8 mouse cellular contexts compared by ENCODE assay signal in the genomic region with DNA sequence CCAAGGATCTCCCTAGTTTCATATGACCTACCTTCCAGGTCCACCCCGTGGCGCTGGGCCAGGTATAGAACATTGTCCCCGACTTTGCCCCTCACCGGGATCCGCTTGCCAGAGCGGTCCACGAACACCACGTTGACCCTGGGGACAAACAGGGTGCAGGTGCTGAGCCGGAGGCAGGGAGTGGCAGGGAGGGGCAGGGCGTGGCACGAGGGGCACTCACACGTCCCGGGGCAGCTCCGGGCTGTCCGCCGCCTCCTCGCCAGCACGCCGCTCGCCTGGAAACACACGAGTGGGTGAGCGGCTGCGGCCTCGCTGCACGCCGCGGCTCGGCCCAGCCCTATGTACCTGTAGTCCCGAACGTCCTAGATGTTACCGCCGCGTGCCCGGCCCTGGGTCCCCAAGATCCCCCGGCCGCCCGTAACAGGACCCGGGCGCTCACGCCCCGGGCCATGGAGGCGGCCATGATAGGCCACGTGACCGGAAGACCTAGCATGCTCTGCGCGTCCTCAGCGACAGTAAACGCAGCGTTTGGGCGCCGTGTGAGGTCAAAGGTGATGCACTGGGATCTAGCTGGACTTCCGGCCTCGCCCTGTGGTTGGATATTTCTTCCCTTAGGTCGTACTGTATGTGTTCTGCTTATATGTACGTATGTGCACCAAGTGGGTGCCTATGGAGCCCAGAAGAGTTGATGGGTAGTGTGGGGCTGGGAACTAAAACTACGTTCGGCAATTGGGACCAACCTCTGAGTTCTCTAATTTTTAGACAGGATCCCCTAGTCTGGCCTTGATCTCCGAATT. TPM values are rescaled to one million over a fixed set of nuclear protein-coding genes. Genes with fewer than 3 reads are reported as not detected.
DNase-seq lines count a peak whose midpoint lies in the region; ATAC-seq and TF ChIP-seq lines count a peak whose summit lies in the region.

A gene (minus strand): TSS at position 53 of the 797 bp plus-strand sequence.
A gene (minus strand): TSS at position 571 of the 797 bp plus-strand sequence.

- TF ChIP-seq CTCF in G1E (IDR thresholded peaks at IDR 0.05; ENCODE audit: low read depth, low read length): no peak
- no peak for TF ChIP-seq CTCF in forebrain, postnatal 0 days (IDR thresholded peaks at IDR 0.05; ENCODE audit: low read depth)

- H3K4me1 ChIP-seq in G1E (ENCODE audit: insufficient read depth, low read depth, low read length): peaks cover 38% of the 10 kb centered on the region
- H3K4me1 ChIP-seq in forebrain, postnatal 0 days (ENCODE audit: insufficient read depth): peaks cover 7% of the 10 kb centered on the region; the same call in 1 of the 2 replicates
- H3K4me1 ChIP-seq in lung, embryonic 16.5 days (replicated peaks; ENCODE audit: control insufficient read depth, insufficient read depth, low read length): peaks cover 7% of the 10 kb centered on the region

- peak within 1 kb of the TSS; percentile 77 for H3K9ac ChIP-seq in forebrain, postnatal 0 days
- peak within 1 kb of the TSS; percentile 78 for H3K9ac ChIP-seq in lung, embryonic 16.5 days (ENCODE audit: low read length)

- no peaks in the 10 kb centered on the region for H3K27me3 ChIP-seq in G1E (ENCODE audit: insufficient read depth, low read length)
- no peaks in the 10 kb centered on the region for H3K27me3 ChIP-seq in forebrain, postnatal 0 days (ENCODE audit: insufficient read depth, low read length)
- no peaks in the 10 kb centered on the region for H3K27me3 ChIP-seq in lung, embryonic 16.5 days (ENCODE audit: control insufficient read depth, insufficient read depth, low read depth, low read length)

- DNase-seq in G1E (ENCODE audit: low spot score): peak; percentile 91
- DNase-seq in cerebellum, adult 18-20 months: peak; percentile 89 to 93
- DNase-seq in forebrain, postnatal 0 days: peak; percentile 94
- DNase-seq in layer of hippocampus, adult 9-10 months (ENCODE audit: low spot score): peak; percentile 83
- DNase-seq in ovary, postnatal 10 days (ENCODE audit: low spot score): peak; percentile 71
- peak; percentile 66 to 77 for DNase-seq in thymus, postnatal 10 days (ENCODE audit: low spot score in 2 of 2)

- H3K36me3 ChIP-seq in G1E (replicated peaks): peaks cover 87% of the 10 kb centered on the region
- peaks cover 40% of the 10 kb centered on the region for H3K36me3 ChIP-seq in forebrain, postnatal 0 days (ENCODE audit: insufficient read depth)
- peaks cover 28% of the 10 kb centered on the region for H3K36me3 ChIP-seq in lung, embryonic 16.5 days (ENCODE audit: control insufficient read depth, insufficient read depth, low read length)

- H3K4me3 ChIP-seq in G1E (ENCODE audit: low read depth, low read length): peak within 1 kb of the TSS; percentile 100
- peak within 1 kb of the TSS; percentile 84 for H3K4me3 ChIP-seq in forebrain, postnatal 0 days (ENCODE audit: low read depth, low read length)
- H3K4me3 ChIP-seq in lung, embryonic 16.5 days (ENCODE audit: low read length): peak within 1 kb of the TSS; percentile 68

- peak within 1 kb of the TSS; percentile 71 for H3K27ac ChIP-seq in forebrain, postnatal 0 days (ENCODE audit: low read depth, low read length)
- peak within 1 kb of the TSS; percentile 62 for H3K27ac ChIP-seq in lung, embryonic 16.5 days (ENCODE audit: low read length)

- WGBS in forebrain, postnatal 0 days: 3% methylated on average over 57 of the region's 58 CpGs
- WGBS in lung, embryonic 16.5 days: 2% methylated on average over 58 of the region's 58 CpGs

- peak within 1 kb of the TSS; percentile 97 for H3K4me2 ChIP-seq in forebrain, postnatal 0 days (ENCODE audit: low read depth)
- peak within 1 kb of the TSS; percentile 78 for H3K4me2 ChIP-seq in lung, embryonic 16.5 days (ENCODE audit: low read depth, low read length)

- ATAC-seq in G1E (ENCODE audit: extremely low read depth, insufficient number of reproducible peaks, low FRiP score, poor library complexity, severe bottlenecking): peak; percentile 80
- ATAC-seq in forebrain, postnatal 0 days: peak; percentile 97
- peak; percentile 89 to 92 for ATAC-seq in hematopoietic stem cell, adult 5-6 weeks (replicated peaks in 1 of 2; ENCODE audit: insufficient read depth in 1 of 2, low FRiP score in 2 of 2, low TSS enrichment in 1 of 2, low read depth in 1 of 2, poor library complexity in 2 of 2, severe bottlenecking in 2 of 2)
- ATAC-seq in lung, embryonic 16.5 days (ENCODE audit: low read depth): peak; percentile 95

- H3K9me3 ChIP-seq in G1E (replicated peaks): no peaks in the 10 kb centered on the region
- no peaks in the 10 kb centered on the region for H3K9me3 ChIP-seq in forebrain, postnatal 0 days (ENCODE audit: low read length)
- no peaks in the 10 kb centered on the region for H3K9me3 ChIP-seq in lung, embryonic 16.5 days (ENCODE audit: control insufficient read depth, low read length)

RNA-seq across cellular contexts. Expression of the first gene that starts in this region (rescaled TPM):
- total RNA-seq in G1E (2014; fragmentation: Nextera tagmentation) (0.98 and 2.2 TPM in 2 replicates), G1E (2017) (0.33 and 1.0 TPM in 2 replicates)
- polyA plus RNA-seq in G1E (2012): 0.61 and 1.2 TPM in 2 replicates
- 1.5 and 2.6 TPM in 2 replicates for total RNA-seq in forebrain, postnatal 0 days (2014; rRNA removed)
- polyA plus RNA-seq in forebrain, postnatal 0 days (2015; fragmentation: Nextera tagmentation; extraction: Ambion mirVana): 0.74 and 0.79 TPM in 2 replicates
- 0.44 TPM in 1 of 2 replicates, not detected in the other for total RNA-seq in hematopoietic stem cell, adult 5-6 weeks (2017)
- 0.09 and 0.49 TPM in 2 replicates for polyA plus RNA-seq in lung, embryonic 16.5 days (2015; fragmentation: Nextera tagmentation; extraction: Ambion mirVana)

RNA-seq across cellular contexts. Expression of the second gene that starts in this region (rescaled TPM):
- total RNA-seq in G1E (2014; fragmentation: Nextera tagmentation): 52.4 and 58.5 TPM in 2 replicates
- total RNA-seq in G1E (2017): 54.3 and 56.1 TPM in 2 replicates
- polyA plus RNA-seq in G1E (2012): 30.6 and 31.0 TPM in 2 replicates
- 63.2 and 69.2 TPM in 2 replicates for total RNA-seq in forebrain, postnatal 0 days (2014; rRNA removed)
- 79.4 and 94.9 TPM in 2 replicates for polyA plus RNA-seq in forebrain, postnatal 0 days (2015; fragmentation: Nextera tagmentation; extraction: Ambion mirVana)
- total RNA-seq in hematopoietic stem cell, adult 5-6 weeks (2017): 33.6 and 45.2 TPM in 2 replicates
- polyA plus RNA-seq in lung, embryonic 16.5 days (2015; fragmentation: Nextera tagmentation; extraction: Ambion mirVana): 44.1 and 46.5 TPM in 2 replicates

Comparison
In these comparisons a context has a peak if more than half of its experiments do, and no peak if none do; other contexts are left out.
1. Peak in every context shown above with its lines: DNase-seq, ATAC-seq, H3K4me3 ChIP-seq and H3K27ac ChIP-seq.